Mouse (Mus musculus) C2C12 (cell line): ENCODE measurements around the gene Eri2.

Experiments
- CEBPB ChIP-seq: IDR thresholded peaks from one replicate; pipeline ENCODE4 v1.6.1; 2011; ENCODE audit warnings: low read depth, mild to moderate bottlenecking, control low read depth, moderate library complexity
- CTCF ChIP-seq: IDR thresholded peaks from one replicate; pipeline ENCODE4 v1.5.1; 2011; ENCODE audit not compliant: control insufficient read depth, insufficient read depth, insufficient read length
- MAX ChIP-seq: IDR thresholded peaks from one replicate; pipeline ENCODE4 v1.6.1; 2011; ENCODE audit warnings: mild to moderate bottlenecking, control low read depth
- MYOD1 ChIP-seq: IDR thresholded peaks from one replicate; pipeline ENCODE4 v1.6.1; 2011; ENCODE audit warnings: low read depth; ENCODE audit not compliant: control insufficient read depth, insufficient read length
- MYOG ChIP-seq: IDR thresholded peaks from one replicate; pipeline ENCODE4 v1.6.1; 2011; ENCODE audit not compliant: control insufficient read depth, insufficient read length; ENCODE audit errors: extremely low read depth
- USF1 ChIP-seq: IDR thresholded peaks from one replicate; pipeline ENCODE4 v1.6.1; 2011; ENCODE audit warnings: low read depth, mild to moderate bottlenecking, control low read depth, moderate library complexity

GRCm38 (mm10) chr7:119744321-119744720 lies 49.5 kb downstream of the Eri2 start:
- no peak for TF ChIP-seq CTCF
- TF ChIP-seq MAX = no peak
- no peak for TF ChIP-seq MYOD1
- no peak for TF ChIP-seq CEBPB
- TF ChIP-seq USF1 = no peak
- no peak for TF ChIP-seq MYOG
